In the genomic region with DNA sequence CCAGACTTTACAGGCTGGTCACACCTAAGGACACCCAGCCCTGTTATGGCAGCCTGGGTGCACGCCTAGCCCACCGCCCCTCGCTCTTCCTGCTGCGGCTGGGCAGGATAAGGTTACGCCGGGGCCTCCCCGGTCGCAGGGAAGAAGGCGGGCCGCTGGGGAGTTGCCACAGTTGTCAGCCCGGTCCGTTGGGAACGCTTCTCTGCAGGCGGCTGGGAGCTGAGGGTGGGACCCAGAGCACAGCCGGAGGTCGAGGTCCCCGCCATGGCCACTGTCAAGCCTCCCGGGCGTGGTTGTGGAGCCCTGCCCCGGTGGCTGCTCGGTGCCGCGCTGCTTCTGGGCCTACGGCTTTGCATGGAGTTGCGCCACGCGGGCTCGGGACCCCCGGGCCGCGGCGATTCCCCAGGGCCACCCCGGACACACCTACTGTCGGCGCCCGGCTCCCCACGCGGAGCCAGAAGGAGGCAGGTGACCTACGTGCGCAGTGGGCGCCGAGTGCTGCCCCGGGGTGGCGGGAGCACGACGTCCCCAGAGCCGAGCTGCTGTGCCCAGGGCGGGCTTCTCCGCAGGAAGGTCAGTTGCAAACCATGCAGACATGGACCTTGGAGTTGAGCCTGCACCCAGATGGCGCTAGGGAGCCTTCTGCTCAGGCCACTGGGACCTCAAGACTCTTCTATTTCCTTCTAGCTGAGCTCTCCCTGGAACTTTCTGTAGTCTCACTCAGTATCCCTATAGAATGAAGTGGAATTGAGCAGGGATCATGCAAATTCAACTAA, we compare ENCODE assay signal across 8 mouse cellular contexts. TPM values are rescaled to one million over a fixed set of nuclear protein-coding genes. Genes with fewer than 3 reads are reported as not detected.
DNase-seq lines count a peak whose midpoint lies in the region; ATAC-seq and TF ChIP-seq lines count a peak whose summit lies in the region.

Mettl24 (plus strand) TSS at position 191 of the 776 bp plus-strand sequence.

- no peak for TF ChIP-seq EP300 in stomach, postnatal 0 days (optimal IDR thresholded peaks at IDR 0.05)

- no peaks in the 10 kb centered on the region for H3K27me3 ChIP-seq in embryonic facial prominence, embryonic 15.5 days
- no peaks in the 10 kb centered on the region for H3K27me3 ChIP-seq in kidney, adult 2 months (replicated peaks; ENCODE audit: control insufficient read depth, insufficient read depth, low read length)
- peaks cover 6% of the 10 kb centered on the region; the same call in 1 of the 2 replicates for H3K27me3 ChIP-seq in limb, embryonic 13.5 days
- no peaks in the 10 kb centered on the region for H3K27me3 ChIP-seq in midbrain, embryonic 16.5 days (ENCODE audit: control insufficient read depth, insufficient read depth, low read depth, low read length)
- H3K27me3 ChIP-seq in stomach, postnatal 0 days (ENCODE audit: control insufficient read depth, insufficient read depth, low read length), result no peaks in the 10 kb centered on the region

- peak within 1 kb of the TSS; percentile 61 for H3K4me3 ChIP-seq in embryonic facial prominence, embryonic 15.5 days (replicated peaks)
- H3K4me3 ChIP-seq in kidney, adult 2 months (ENCODE audit: insufficient read depth, low read depth, low read length), result peak within 1 kb of the TSS; percentile 59
- H3K4me3 ChIP-seq in limb, embryonic 13.5 days, result peak within 1 kb of the TSS; percentile 63
- H3K4me3 ChIP-seq in midbrain, embryonic 16.5 days (ENCODE audit: low read depth, low read length), result peak within 1 kb of the TSS; percentile 51
- peak within 1 kb of the TSS; percentile 54 for H3K4me3 ChIP-seq in stomach, postnatal 0 days (ENCODE audit: low read depth, low read length)

- peak; percentile 7 for DNase-seq in 3134 (ENCODE audit: extremely low read depth, insufficient read length, low spot score)
- DNase-seq in adrenal gland, postnatal 36 days, result peak; percentile 87 to 92
- DNase-seq in heart, adult 9 months (ENCODE audit: low spot score in 2 of 2), result peak; percentile 49 to 66
- DNase-seq in kidney, adult 2 months, result peak; percentile 88
- peak; percentile 82 for DNase-seq in stomach, postnatal 0 days (ENCODE audit: low spot score)

- under 1% methylated on average over 50 of the region's 50 CpGs for WGBS in embryonic facial prominence, embryonic 15.5 days
- WGBS in kidney, adult 2 months, result 1% methylated on average over 50 of the region's 50 CpGs
- WGBS in limb, embryonic 13.5 days, result under 1% methylated on average over 50 of the region's 50 CpGs
- WGBS in midbrain, embryonic 16.5 days, result 1% methylated on average over 50 of the region's 50 CpGs
- under 1% methylated on average over 36 of the region's 50 CpGs for WGBS in stomach, postnatal 0 days

- H3K9me3 ChIP-seq in embryonic facial prominence, embryonic 15.5 days (replicated peaks), result no peaks in the 10 kb centered on the region
- H3K9me3 ChIP-seq in limb, embryonic 13.5 days, result no peaks in the 10 kb centered on the region
- no peaks in the 10 kb centered on the region for H3K9me3 ChIP-seq in midbrain, embryonic 16.5 days (replicated peaks; ENCODE audit: control insufficient read depth, low read length, poor library complexity, severe bottlenecking)
- H3K9me3 ChIP-seq in stomach, postnatal 0 days (ENCODE audit: control insufficient read depth, low read length), result no peaks in the 10 kb centered on the region

- H3K36me3 ChIP-seq in embryonic facial prominence, embryonic 15.5 days, result no peaks in the 10 kb centered on the region
- H3K36me3 ChIP-seq in kidney, adult 2 months (ENCODE audit: control insufficient read depth, insufficient read depth, low read length), result no peaks in the 10 kb centered on the region
- H3K36me3 ChIP-seq in limb, embryonic 13.5 days, result no peaks in the 10 kb centered on the region
- no peaks in the 10 kb centered on the region for H3K36me3 ChIP-seq in midbrain, embryonic 16.5 days (ENCODE audit: control insufficient read depth, insufficient read depth, low read length)
- H3K36me3 ChIP-seq in stomach, postnatal 0 days (ENCODE audit: control insufficient read depth, insufficient read depth, low read length), result no peaks in the 10 kb centered on the region

- H3K27ac ChIP-seq in embryonic facial prominence, embryonic 15.5 days (replicated peaks), result peak within 1 kb of the TSS; percentile 69; the same call in 1 of the 2 replicates
- H3K27ac ChIP-seq in kidney, adult 2 months (ENCODE audit: insufficient read depth, low read depth, low read length), result peak within 1 kb of the TSS; percentile 15; the same call in 1 of the 2 replicates
- H3K27ac ChIP-seq in limb, embryonic 13.5 days, result no peak within 1 kb of the TSS
- no peak within 1 kb of the TSS; the same call in 1 of the 2 replicates for H3K27ac ChIP-seq in midbrain, embryonic 16.5 days (ENCODE audit: low read length)
- H3K27ac ChIP-seq in stomach, postnatal 0 days (replicated peaks), result peak within 1 kb of the TSS; percentile 67

- H3K4me1 ChIP-seq in embryonic facial prominence, embryonic 15.5 days, result peaks cover 8% of the 10 kb centered on the region; the same call in 1 of the 2 replicates
- H3K4me1 ChIP-seq in kidney, adult 2 months (ENCODE audit: control insufficient read depth, insufficient read depth, low read length), result no peaks in the 10 kb centered on the region
- peaks cover 17% of the 10 kb centered on the region for H3K4me1 ChIP-seq in limb, embryonic 13.5 days
- H3K4me1 ChIP-seq in midbrain, embryonic 16.5 days (ENCODE audit: control insufficient read depth, insufficient read depth, low read length), result peaks cover 14% of the 10 kb centered on the region
- no peaks in the 10 kb centered on the region for H3K4me1 ChIP-seq in stomach, postnatal 0 days (replicated peaks; ENCODE audit: control insufficient read depth, insufficient read depth)

- TF ChIP-seq CTCF in kidney, adult 2 months (conservative IDR thresholded peaks at IDR 0.05; ENCODE audit: insufficient read depth, insufficient read length, low read depth, low read length), result peak; percentile 77
- peak; percentile 80 for TF ChIP-seq CTCF in stomach, postnatal 0 days (IDR thresholded peaks at IDR 0.05; ENCODE audit: low read depth)

- H3K9ac ChIP-seq in embryonic facial prominence, embryonic 15.5 days, result peak within 1 kb of the TSS; percentile 69
- peak within 1 kb of the TSS; percentile 83 for H3K9ac ChIP-seq in limb, embryonic 13.5 days
- H3K9ac ChIP-seq in midbrain, embryonic 16.5 days (ENCODE audit: low read depth, low read length), result peak within 1 kb of the TSS; percentile 78
- peak within 1 kb of the TSS; percentile 68 for H3K9ac ChIP-seq in stomach, postnatal 0 days (ENCODE audit: low read length)

- TF ChIP-seq POLR2A in kidney, adult 2 months (IDR thresholded peaks at IDR 0.05; ENCODE audit: low read depth, low read length), result no peak

- H3K4me2 ChIP-seq in embryonic facial prominence, embryonic 15.5 days (replicated peaks), result peak within 1 kb of the TSS; percentile 99
- H3K4me2 ChIP-seq in limb, embryonic 13.5 days (replicated peaks), result peak within 1 kb of the TSS; percentile 98
- H3K4me2 ChIP-seq in midbrain, embryonic 16.5 days (ENCODE audit: low read length), result peak within 1 kb of the TSS; percentile 97
- peak within 1 kb of the TSS; percentile 98 for H3K4me2 ChIP-seq in stomach, postnatal 0 days (replicated peaks; ENCODE audit: low read depth)

- peak; percentile 85 for ATAC-seq in embryonic facial prominence, embryonic 15.5 days (ENCODE audit: insufficient number of reproducible peaks, low FRiP score, low TSS enrichment, low read depth)
- ATAC-seq in limb, embryonic 13.5 days (ENCODE audit: low FRiP score, low read depth), result peak; percentile 85
- ATAC-seq in midbrain, embryonic 16.5 days, result peak; percentile 76
- peak; percentile 86 for ATAC-seq in stomach, postnatal 0 days (ENCODE audit: low FRiP score, low TSS enrichment)

RNA-seq across cellular contexts. Expression of gene Mettl24, which starts in this region (rescaled TPM):
- total RNA-seq in adrenal gland, postnatal 36 days (2021), result 1 to 10 TPM; 7.8 to 8.5 TPM
- polyA plus RNA-seq in embryonic facial prominence, embryonic 15.5 days (2015; fragmentation: Nextera tagmentation; extraction: Ambion mirVana), result 2.6 and 2.7 TPM in 2 replicates
- 1.6 and 2.1 TPM in 2 replicates for polyA plus RNA-seq in kidney, adult 2 months (2012; rRNA removed)
- 1.3 and 1.6 TPM in 2 replicates for polyA plus RNA-seq in limb, embryonic 13.5 days (2015; fragmentation: Nextera tagmentation; extraction: Ambion mirVana)
- polyA plus RNA-seq in midbrain, embryonic 16.5 days (2015; fragmentation: Nextera tagmentation; extraction: Ambion mirVana), result 0.72 and 0.78 TPM in 2 replicates
- 1.9 and 2.2 TPM in 2 replicates for polyA plus RNA-seq in stomach, postnatal 0 days (2015; fragmentation: Nextera tagmentation; extraction: Ambion mirVana)

Comparison
In these comparisons a context has a peak if more than half of its experiments do, and no peak if none do; other contexts are left out.
1. Peak in ATAC-seq, H3K4me3 ChIP-seq, H3K9ac ChIP-seq and H3K4me2 ChIP-seq in midbrain, embryonic 16.5 days; RNA of the gene not detected or under 1 TPM.
2. DNase-seq: peak in every context shown above with its lines; median percentile 90 in adrenal gland, postnatal 36 days; 88 in kidney, adult 2 months; 82 in stomach, postnatal 0 days; 58 in heart, adult 9 months; 7 in 3134.
3. H3K27ac ChIP-seq: peak in embryonic facial prominence, embryonic 15.5 days (single experiment), kidney, adult 2 months (single experiment) and stomach, postnatal 0 days (single experiment); none in limb, embryonic 13.5 days (single experiment) and midbrain, embryonic 16.5 days (single experiment).
4. Peak in every context shown above with its lines, with median percentiles within 50 percentile points of each other: ATAC-seq, H3K4me2 ChIP-seq, H3K4me3 ChIP-seq and H3K9ac ChIP-seq.